Mouse (Mus musculus) urinary bladder, adult 18-20 months (tissue): ENCODE measurements around the gene Vinac1.
"Not testable (repeated sequence)": the region's sequence is repeated elsewhere in the genome, so short reads cannot be mapped to it uniquely, and the experiment has no call there.

ENCODE experiments used
- DNase-seq, 2 experiments: peaks; one replicate each; pipeline ENCODE4 v3.0.0; 2022; ENCODE audit warnings: low spot score in 2 of 2, mixed read lengths in 2 of 2

Gene Vinac1

DNA sequence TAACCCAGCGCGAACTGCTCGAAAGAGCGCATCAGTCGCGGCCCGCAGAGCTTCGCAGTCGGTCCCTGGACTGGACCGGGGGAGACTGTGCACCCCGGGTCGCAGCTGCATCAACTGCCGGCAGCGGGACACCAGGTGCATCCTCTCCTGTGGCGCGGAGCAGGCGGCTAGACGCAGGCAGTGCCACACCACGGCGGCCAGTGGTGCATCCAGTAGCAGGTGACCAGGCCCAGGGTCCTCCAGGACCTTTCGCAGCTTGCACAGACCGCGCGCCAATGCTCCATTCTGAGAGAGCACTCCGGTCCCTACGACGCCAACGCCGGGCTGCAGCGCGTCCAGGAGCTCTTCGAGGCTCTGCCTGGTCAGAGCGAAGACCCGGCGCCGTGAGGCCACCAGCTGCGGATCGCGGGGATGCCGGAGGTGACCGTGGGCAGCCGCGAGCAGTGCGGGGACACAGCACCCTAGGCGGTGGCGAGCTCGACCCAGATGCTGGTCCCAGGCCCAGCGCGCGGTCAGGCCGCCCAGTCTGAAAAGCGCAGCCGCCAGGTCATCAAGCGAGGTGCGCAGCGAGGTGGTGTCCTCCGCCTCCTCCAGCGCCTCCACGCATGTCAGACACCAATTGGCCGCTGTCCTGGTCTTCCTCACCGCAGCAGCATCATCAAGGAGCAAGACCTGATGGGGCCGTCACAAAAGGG lies 8.9 kb downstream of the Vinac1 start:
- no peak for DNase-seq

DNA sequence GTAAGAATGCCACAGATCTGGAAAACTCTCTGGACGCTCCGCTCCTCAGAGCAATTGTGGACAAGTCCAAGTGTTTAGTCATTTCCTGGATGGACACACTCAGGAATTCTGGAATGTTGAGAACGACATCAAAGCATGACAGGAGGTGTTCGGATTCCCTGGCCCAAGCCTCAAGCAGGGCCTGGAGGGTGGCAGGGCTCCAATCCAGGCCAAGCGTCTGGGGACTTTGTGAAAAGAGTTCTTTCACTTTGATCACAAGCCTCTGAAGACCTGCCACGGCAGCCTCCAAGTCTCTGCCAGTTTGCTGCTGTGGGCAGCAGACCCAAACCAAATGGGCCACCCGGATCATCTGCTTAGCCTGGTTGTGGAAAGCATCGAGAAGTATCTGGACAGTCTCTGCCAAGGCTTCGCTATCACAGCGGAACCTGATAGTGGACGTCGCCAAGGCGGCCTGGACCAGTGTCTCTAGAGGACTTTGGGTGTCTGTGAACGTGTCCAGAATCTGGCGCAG lies 9.5 kb downstream of the Vinac1 start:
- DNase-seq: no peak

DNA sequence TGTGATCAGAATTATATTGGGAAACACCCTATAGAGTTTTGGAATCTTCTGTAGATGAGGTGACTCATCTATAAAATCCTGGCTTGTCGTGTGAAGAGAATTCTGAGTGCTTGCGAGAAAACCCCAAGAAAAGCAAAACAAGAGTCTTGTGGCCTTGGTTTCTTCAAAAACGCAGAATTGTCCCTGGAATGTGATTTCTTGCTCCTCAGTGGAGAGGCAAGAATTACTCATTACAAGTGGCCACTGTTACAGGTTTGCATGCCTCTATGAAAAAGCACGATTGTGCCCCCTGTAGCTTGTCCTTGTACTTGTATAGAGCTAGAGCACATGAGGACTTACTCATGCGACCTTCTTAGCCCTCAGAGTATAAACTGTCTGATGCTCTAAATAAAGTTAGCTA lies 12.6 kb downstream of the Vinac1 start:
- DNase-seq: no peak

DNA sequence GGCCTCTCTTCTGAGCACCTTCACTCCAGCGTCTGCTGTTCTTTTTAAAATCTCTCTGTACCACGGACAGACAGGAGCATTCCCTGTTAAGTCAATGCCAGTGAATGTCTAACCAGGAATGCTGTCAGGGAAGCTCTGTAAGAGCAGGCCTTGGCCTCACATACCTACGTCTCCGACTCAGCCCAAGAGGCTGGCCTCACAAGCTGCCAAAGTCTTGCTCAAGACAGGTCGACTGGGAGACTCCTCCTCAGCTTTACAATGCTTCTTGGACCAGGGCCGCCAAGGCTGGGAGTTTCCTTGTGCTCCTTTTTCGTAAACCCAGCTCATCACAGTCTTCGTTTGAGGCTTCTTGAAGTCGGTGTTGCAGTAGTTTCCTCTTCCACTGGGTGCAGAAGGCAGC lies 23.2 kb downstream of the Vinac1 start:
- peak in 1 of 2 experiments; percentile 31 for DNase-seq

DNA sequence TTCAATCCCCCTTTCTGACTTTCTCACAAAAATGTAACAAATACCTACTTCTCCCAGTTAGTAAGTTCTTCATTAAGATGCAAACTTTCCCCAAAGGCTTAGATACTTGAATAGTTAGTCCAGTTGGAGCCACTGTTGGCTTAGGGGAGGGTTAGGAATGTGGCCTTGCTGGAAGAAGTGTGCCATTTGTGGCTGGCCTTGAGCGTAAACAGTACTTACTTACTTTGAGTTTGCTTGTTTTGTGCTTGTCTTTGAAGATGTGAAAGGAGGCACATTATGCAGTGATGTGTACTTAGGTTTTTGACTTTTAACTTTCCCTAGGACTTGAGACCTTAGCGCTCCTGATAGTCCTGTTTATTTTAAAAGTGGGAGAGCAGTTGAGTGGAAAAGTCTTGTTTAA lies 27.9 kb downstream of the Vinac1 start:
- no peak for DNase-seq

DNA sequence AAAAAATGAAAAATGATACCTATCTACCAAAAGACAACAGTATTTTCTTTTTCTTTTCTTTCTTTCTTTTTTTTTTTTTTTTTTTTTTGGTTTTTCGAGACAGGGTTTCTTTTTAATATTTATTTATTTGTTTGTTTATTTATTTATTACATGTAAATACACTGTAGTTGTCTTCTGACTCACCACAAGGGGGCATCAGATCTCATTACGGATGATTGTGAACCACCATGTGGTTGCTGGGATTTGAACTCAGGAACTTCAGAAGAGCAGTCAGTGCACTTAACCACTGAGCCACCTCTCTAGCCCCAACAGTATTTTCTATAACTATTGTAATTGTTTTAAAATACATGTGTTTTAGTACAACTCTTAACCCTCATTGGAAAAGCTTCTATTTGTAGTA lies 39.1 kb downstream of the Vinac1 start:
- DNase-seq: not testable (repeated sequence)

DNA sequence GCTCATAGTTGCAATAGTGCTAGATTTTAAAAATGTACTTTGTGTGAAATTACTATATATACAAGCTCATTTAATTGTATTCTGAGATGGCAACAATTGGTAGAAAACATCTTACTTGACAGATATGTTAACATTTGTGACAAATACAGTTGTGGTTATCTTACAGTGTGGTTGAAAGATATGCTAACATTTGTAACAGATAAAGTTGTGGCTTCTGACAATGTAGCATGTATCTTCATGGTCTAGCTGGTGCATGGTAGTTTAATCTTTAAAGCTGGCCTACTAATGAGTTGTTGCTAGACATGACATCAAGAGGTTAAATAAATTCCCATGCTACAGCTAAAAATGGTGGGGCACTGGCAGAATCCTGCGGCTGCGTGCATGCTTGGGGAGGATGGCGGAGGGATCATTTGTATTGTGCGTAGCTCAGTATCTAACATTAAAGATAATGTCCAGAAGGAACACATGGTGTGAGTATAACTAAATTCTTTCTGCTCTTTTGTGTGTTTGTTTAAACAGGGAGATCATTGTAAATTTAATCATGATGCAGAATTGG lies 41.7 kb downstream of the Vinac1 start:
- no peak for DNase-seq

DNA sequence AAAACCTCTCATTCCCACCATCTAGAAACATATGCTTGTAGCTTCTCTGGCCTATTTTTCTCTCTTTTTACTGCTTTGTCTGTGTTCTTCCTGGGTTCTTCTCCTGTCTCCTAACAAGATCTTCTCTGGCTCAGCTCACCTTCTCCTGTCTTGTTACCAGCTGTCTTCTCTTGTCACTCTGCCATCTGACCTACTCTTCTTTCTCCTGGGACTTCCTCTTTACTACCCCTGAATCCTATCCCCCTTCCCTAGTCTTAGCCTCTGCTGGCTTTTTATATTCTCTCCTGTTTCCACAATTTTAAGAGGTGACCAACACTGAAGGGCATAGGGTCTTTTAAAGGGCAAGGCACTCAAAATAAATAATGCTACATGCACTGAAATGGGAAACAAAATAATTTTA lies 43.1 kb downstream of the Vinac1 start:
- DNase-seq: no peak

DNA sequence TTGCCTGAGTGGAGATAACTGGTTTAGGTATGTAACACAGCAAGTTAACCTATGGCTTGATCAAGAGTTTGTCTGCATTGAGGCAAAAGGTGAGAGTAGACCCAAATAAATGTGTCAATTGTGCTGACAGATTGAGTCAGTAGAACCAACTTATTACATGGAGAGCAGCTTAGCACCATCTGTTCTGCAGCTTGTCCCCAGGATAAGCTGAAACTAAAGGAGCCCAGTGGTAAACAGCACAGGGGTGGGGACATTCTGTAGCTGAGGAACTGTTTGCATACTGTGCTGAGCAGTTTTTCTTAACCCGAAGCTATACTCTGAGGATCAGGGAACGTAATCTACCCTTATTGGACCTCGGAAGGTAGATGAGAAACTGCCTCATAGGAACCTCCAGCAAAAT lies 63.2 kb downstream of the Vinac1 start:
- DNase-seq: no peak

DNA sequence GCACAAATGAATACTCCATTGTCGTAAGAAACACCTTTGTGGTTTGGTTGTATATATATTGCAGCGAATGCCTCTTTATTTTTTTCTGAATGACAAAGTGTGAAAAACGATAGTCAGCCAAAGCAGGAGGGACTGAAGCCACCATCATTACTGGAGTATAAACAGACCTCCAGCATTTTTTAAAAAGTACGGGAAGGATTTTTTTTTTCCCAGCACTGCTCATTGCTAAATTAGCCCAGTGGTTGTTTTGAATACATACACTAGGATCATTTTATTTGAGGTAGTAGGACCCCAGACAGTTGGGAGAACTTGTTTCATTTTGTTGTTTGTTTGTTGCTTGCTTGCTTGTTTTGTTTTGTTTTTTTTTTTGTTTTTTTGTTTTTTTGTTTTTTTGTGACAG lies 72.4 kb downstream of the Vinac1 start:
- no peak for DNase-seq
